Mouse (Mus musculus) macrophage (primary cell): Measurements from ENCODE around the gene Map2k6. TPM values are rescaled to one million over a fixed set of nuclear protein-coding genes. Genes with fewer than 3 reads are reported as not detected.

ENCODE experiments used
- H3K27ac ChIP-seq: fragments of 350-480 bp; formaldehyde crosslinking; 2 replicates; pipeline ENCODE4 v1.9.0; 2021
- H3K36me3 ChIP-seq: fragments of 350-480 bp; formaldehyde crosslinking; 2 replicates; pipeline ENCODE4 v1.9.0; 2021; ENCODE audit errors: inconsistent target
- H3K4me3 ChIP-seq: fragments of 350-480 bp; formaldehyde crosslinking; 2 replicates; pipeline ENCODE4 v1.9.0; 2021; ENCODE audit errors: inconsistent target
- H3K79me2 ChIP-seq: fragments of 350-480 bp; formaldehyde crosslinking; 2 replicates; pipeline ENCODE4 v1.9.0; 2021; ENCODE audit errors: inconsistent target
- WGBS: methylation state at CpG from one replicate; pipeline ENCODE4 v1.1.7; 2026; ENCODE audit warnings: inconsistent platforms; ENCODE audit not compliant: missing documents; 5-methylcytosine and 5-hydroxymethylcytosine counted together
- polyA plus RNA-seq: library from polyadenylated mRNA; stranded (reverse); fragments of 250-400 nt; gene quantifications from 3 replicates; pipeline ENCODE4 v1.2.4, GENCODE M21; 2018; ENCODE audit warnings: inconsistent platforms

The Map2k6 gene
- polyA plus RNA-seq, 1 experiment from 2014 or later: 3.1 TPM

DNA sequence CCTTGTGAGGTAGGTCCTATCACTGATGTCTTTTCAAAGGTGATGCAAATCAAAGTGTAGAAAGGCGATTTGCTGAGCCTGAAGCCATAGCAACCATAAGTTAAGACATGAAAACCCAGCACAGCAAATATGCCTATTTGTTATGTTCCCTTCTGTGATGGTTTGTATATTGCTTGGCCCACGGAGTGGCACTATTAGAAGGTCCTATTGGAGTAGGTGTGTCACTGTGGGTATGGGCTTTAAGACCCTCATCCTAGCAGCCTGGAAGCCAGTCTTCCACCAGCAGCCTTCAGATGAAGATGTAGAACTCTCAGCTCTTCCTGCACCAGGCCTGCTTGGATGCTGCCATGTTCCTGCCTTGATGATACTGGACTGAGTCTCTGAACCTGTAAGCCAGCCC, 13.4 kb upstream of the Map2k6 start:
- H3K27ac ChIP-seq: no peak overlapping the region
- 94% methylated on average over 2 of the region's 2 CpGs for WGBS
- H3K36me3 ChIP-seq: no peaks in the 10 kb centered on the region
- no peaks in the 10 kb centered on the region for H3K79me2 ChIP-seq
- H3K4me3 ChIP-seq: no peak overlapping the region

- WGBS: 92% methylated on average over 3 of the region's 3 CpGs
- no peak overlapping the region for H3K4me3 ChIP-seq
- H3K79me2 ChIP-seq: no peaks in the 10 kb centered on the region
- no peaks in the 10 kb centered on the region for H3K36me3 ChIP-seq
- H3K27ac ChIP-seq: no peak overlapping the region
Measured at GRCm38 (mm10) chr11:110392763-110393162, 6.2 kb upstream of the Map2k6 start.

DNA sequence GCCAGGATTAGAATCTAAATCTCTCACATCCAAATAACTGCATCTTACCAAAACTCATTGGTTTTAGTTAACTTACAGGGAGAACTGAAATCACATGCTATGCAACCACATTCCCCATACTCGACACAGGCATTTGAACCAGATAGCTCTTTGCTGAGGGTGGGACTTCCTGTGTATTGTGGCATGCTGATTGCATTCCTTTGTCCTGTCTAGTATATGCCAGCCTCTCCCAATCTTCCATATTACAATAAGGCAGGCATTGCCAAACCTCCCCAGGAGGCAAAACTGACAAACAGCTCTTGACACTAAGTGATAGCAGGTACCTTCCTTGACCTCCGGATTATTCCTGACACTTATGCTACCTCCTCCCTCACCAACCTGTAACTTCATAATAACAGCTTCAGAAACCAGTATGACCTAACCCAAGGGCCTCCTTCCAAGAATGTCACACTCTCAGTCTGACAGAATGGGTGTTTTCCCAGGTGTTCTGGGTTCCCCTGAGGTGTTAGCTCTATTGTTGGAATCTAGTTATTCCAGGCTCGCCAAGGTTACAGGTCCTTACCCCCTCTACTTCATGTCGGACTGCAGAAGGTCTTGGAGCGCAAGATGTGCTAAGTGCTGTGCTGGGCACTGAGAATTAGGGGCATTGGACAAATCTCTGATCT, 4.0 kb upstream of the Map2k6 start:
- Histone ChIP-seq H3K79me2 (no peaks in the 10 kb centered on the region), H3K27ac (no peak overlapping the region), H3K36me3 (no peaks in the 10 kb centered on the region), H3K4me3 (no peak overlapping the region)
- WGBS: 83% methylated on average over 5 of the region's 5 CpGs

GRCm38 (mm10) chr11:110396085-110396484, 2.8 kb upstream of the Map2k6 start:
- Histone ChIP-seq H3K79me2 (no peaks in the 10 kb centered on the region), H3K4me3 (no peak overlapping the region), H3K27ac (no peak overlapping the region), H3K36me3 (no peaks in the 10 kb centered on the region)
- 88% methylated on average over 19 of the region's 19 CpGs for WGBS

DNA sequence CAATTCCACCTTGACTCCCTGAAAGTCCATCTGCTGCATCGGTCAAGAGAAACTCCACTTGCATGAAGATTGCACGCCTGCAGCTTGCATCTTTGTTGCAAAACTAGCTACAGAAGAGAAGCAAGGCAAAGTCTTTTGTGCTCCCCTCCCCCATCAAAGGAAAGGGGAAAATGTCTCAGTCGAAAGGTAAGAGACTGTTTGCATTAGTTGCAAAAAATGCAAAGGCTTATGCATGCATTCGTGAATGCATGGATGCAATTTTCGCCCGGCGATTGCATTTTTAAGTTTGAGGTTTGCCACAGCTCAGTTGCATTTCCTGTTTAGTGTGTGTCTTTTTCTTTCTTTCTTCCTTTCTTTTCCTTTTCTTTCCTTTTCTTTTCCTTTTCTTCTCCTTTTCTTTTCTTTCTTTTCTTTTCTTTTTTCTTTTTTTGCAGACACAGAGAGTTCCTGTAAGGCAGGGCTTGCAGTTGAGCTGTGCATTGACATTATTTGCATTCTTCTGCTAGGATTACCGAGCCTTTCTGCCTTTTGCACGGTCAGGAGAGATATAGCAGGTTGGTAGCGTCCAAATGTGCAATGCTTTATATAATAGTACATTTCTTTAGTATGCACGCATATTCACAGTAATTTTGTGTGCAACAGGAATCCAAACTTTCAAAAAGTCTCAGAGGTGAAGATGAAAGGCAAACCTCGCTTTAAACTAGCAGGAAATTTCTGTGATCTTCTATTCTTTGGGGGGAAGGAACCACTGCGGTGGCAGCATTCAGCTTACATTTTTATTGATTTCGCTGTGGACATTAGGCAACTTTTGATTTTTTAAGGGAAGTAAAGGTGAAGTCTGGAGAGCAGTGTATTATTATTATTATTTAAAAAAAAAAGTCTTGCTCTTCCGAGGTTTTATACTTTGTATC, 573 bp downstream of the Map2k6 start:
- Histone ChIP-seq H3K79me2 (no peaks in the 10 kb centered on the region), H3K4me3 (peak overlapping the region; percentile 60), H3K36me3 (no peaks in the 10 kb centered on the region), H3K27ac (peak overlapping the region; percentile 19; the same call in 1 of the 2 replicates)
- 4% methylated on average over 15 of the region's 15 CpGs for WGBS

- H3K79me2 ChIP-seq: no peaks in the 10 kb centered on the region
- H3K36me3 ChIP-seq: no peaks in the 10 kb centered on the region
- H3K27ac ChIP-seq: no peak overlapping the region
- 86% methylated on average over 1 of the region's 1 CpGs for WGBS
- H3K4me3 ChIP-seq: peak overlapping the region; percentile 60; the same call in 1 of the 2 replicates
Measured at GRCm38 (mm10) chr11:110400283-110400682, 1.4 kb downstream of the Map2k6 start.

DNA sequence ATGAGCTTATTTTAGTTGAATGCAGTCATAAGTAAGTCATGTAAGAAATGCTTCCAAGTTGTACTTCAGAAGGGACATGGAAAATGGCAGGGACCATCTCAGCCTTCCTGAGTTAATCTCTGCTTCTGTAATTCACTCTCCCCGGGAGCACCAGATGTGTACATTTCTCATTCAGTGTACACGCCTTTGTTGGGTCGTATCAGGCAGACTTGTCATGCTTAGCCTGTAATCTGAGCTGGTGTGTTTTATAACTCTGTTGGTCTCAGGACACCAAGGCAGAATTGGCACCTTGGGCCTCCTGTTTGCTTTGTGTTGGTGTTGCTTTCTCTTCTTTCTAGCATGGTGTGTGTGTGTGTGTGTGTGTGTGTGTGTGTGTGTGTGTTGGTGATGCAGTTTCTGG, 3.7 kb downstream of the Map2k6 start:
- no peaks in the 10 kb centered on the region for H3K36me3 ChIP-seq
- H3K79me2 ChIP-seq: no peaks in the 10 kb centered on the region
- H3K4me3 ChIP-seq: no peak overlapping the region
- WGBS: 77% methylated on average over 3 of the region's 3 CpGs
- no peak overlapping the region for H3K27ac ChIP-seq

DNA sequence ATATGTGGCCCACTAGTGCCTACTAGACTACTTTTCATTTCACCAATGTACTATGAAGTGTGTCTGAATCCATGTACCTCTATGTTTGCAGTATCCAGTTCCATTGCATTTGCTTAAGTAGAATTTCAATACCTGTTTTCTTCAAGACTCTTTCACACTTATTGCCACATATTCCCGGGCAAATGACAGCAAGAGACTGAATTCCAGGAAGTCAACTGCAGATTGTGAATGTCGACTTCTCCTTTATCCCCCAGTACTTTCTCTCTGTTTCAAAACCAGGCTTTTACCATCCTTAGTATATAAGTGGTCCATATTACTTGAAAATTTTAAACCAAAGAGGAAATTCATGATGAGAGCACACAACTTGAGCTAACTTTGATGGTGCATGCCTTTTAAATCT, 4.7 kb downstream of the Map2k6 start:
- Histone ChIP-seq H3K4me3 (no peak overlapping the region), H3K79me2 (no peaks in the 10 kb centered on the region), H3K36me3 (no peaks in the 10 kb centered on the region), H3K27ac (no peak overlapping the region)
- WGBS: 26% methylated on average over 2 of the region's 2 CpGs

DNA sequence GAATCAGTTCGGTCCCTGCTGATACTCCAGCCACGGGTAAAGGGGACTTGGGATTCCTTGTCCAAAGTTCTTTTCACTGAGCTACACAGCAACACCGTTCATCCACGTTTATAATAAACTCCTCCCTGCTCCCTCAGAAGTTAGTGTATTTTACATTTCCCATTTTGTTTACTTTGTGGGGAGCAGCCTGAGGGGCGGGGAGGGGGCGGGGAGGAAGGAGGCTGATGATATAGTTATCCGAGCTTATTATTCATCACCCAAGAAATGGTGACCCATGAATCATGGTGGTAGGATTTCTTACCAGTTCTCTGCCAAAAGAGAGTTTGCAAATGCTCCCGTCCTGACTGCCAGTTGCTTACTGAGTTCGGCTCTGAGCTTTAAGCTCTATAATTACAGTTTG, 6.7 kb downstream of the Map2k6 start:
- H3K4me3 ChIP-seq: no peak overlapping the region
- H3K36me3 ChIP-seq: no peaks in the 10 kb centered on the region
- no peak overlapping the region for H3K27ac ChIP-seq
- H3K79me2 ChIP-seq: no peaks in the 10 kb centered on the region
- 88% methylated on average over 9 of the region's 9 CpGs for WGBS

- H3K27ac ChIP-seq: no peak overlapping the region
- no peaks in the 10 kb centered on the region for H3K36me3 ChIP-seq
- no peak overlapping the region for H3K4me3 ChIP-seq
- 80% methylated on average over 12 of the region's 12 CpGs for WGBS
- H3K79me2 ChIP-seq: no peaks in the 10 kb centered on the region
Measured at GRCm38 (mm10) chr11:110409131-110409530, 10.2 kb downstream of the Map2k6 start.

GRCm38 (mm10) chr11:110409776-110410175, 10.9 kb downstream of the Map2k6 start:
- H3K36me3 ChIP-seq: no peaks in the 10 kb centered on the region
- H3K27ac ChIP-seq: no peak overlapping the region
- H3K79me2 ChIP-seq: no peaks in the 10 kb centered on the region
- H3K4me3 ChIP-seq: no peak overlapping the region
- WGBS: 62% methylated on average over 9 of the region's 9 CpGs

- Histone ChIP-seq H3K36me3 (no peaks in the 10 kb centered on the region), H3K4me3 (no peak overlapping the region), H3K79me2 (no peaks in the 10 kb centered on the region), H3K27ac (no peak overlapping the region)
- 95% methylated on average over 13 of the region's 13 CpGs for WGBS
Measured at GRCm38 (mm10) chr11:110411596-110411995, 12.7 kb downstream of the Map2k6 start.

- H3K79me2 ChIP-seq: no peaks in the 10 kb centered on the region
- no peak overlapping the region for H3K27ac ChIP-seq
- 88% methylated on average over 5 of the region's 7 CpGs for WGBS
- no peak overlapping the region for H3K4me3 ChIP-seq
- no peaks in the 10 kb centered on the region for H3K36me3 ChIP-seq
Measured at GRCm38 (mm10) chr11:110414263-110414662, 15.3 kb downstream of the Map2k6 start.

- 95% methylated on average over 6 of the region's 6 CpGs for WGBS
- Histone ChIP-seq H3K27ac (no peak overlapping the region), H3K36me3 (no peaks in the 10 kb centered on the region), H3K79me2 (no peaks in the 10 kb centered on the region), H3K4me3 (no peak overlapping the region)
Measured at GRCm38 (mm10) chr11:110416691-110417090, 17.8 kb downstream of the Map2k6 start.

DNA sequence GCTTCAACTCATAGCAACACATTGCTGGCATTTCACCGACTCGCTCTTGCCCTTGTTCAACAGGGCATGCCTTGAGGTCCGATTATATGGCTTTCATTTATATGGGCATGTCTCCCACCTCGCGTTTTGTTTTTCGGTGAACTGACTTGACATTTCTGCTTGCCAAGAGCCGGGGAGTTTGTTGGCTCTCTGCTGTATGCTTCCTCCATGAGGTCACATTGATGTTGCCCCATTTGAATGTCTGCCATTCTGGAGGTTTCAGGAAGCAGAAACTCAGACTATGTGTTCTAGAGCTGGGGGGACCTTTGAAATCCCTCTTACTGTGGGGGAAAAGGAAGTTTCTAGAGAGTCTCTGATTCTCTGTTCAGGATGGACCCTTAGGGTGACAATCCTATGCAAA, 21.5 kb downstream of the Map2k6 start:
- 84% methylated on average over 7 of the region's 7 CpGs for WGBS
- Histone ChIP-seq H3K27ac (no peak overlapping the region), H3K4me3 (no peak overlapping the region), H3K79me2 (no peaks in the 10 kb centered on the region), H3K36me3 (no peaks in the 10 kb centered on the region)
